Mouse (Mus musculus) MEL (cell line): ENCODE measurements around the gene Bdnf. TPM values are rescaled to one million over a fixed set of nuclear protein-coding genes. Genes with fewer than 3 reads are reported as not detected.

Experiments used
- DNase-seq: peaks from one replicate; pipeline ENCODE4 v3.0.0; 2011; ENCODE audit warnings: low read depth, low spot score
- H3K27ac ChIP-seq: 2 replicates; pipeline ENCODE4 v1.5.1; 2012; ENCODE audit warnings: low read depth, mild to moderate bottlenecking, control low read depth, low read length, moderate library complexity; ENCODE audit not compliant: control insufficient read depth
- H3K27me3 ChIP-seq, 2 experiments: fragments of 150-350 bp in 1 of 2; sonication (generic) in 1 of 2; 2 replicates each; pipeline ENCODE4 v1.6.1; 2012; ENCODE audit warnings: low read length in 2 of 2, mild to moderate bottlenecking in 2 of 2, improper control_type of control experiment in 1 of 2, moderate library complexity in 1 of 2; ENCODE audit not compliant: insufficient read depth in 2 of 2, control insufficient read depth in 1 of 2
- H3K36me3 ChIP-seq, 2 experiments: 2 replicates each; pipeline ENCODE4 v1.6.1; 2012 to 2014; ENCODE audit warnings: low read length in 2 of 2, improper control_type of control experiment in 1 of 2, inconsistent platforms in 1 of 2, mild to moderate bottlenecking in 1 of 2; ENCODE audit not compliant: insufficient read depth in 2 of 2, control insufficient read depth in 1 of 2
- H3K4me1 ChIP-seq, 2 experiments: fragments of 150-350 bp in 1 of 2; sonication (generic) in 1 of 2; 2 replicates each; pipeline ENCODE4 v1.6.1; 2012; ENCODE audit warnings: low read length in 2 of 2, improper control_type of control experiment in 1 of 2, mild to moderate bottlenecking in 1 of 2; ENCODE audit not compliant: insufficient read depth in 2 of 2, control insufficient read depth in 1 of 2
- H3K4me3 ChIP-seq, 2 experiments: fragments of 150-350 bp in 1 of 2; sonication (generic) in 1 of 2; 2 replicates each; pipeline ENCODE4 v1.5.1; 2012; ENCODE audit warnings: low read depth in 2 of 2, low read length in 2 of 2, mild to moderate bottlenecking in 2 of 2, moderate library complexity in 2 of 2, control low read depth in 1 of 2, improper control_type of control experiment in 1 of 2; ENCODE audit not compliant: control insufficient read depth in 1 of 2, insufficient read depth in 1 of 2
- H3K79me2 ChIP-seq: 2 replicates; pipeline ENCODE4 v1.6.1; 2012; ENCODE audit warnings: mild to moderate bottlenecking, low read length, moderate library complexity; ENCODE audit not compliant: control insufficient read depth, poor library complexity, insufficient read depth
- H3K9ac ChIP-seq: 2 replicates; pipeline ENCODE4 v1.6.1; 2012; ENCODE audit warnings: low read depth, mild to moderate bottlenecking, control low read depth, low read length, moderate library complexity; ENCODE audit not compliant: control insufficient read depth, poor library complexity, severe bottlenecking
- H3K9me3 ChIP-seq: fragments of 150-350 bp; sonication (generic); replicated peaks from 2 replicates; pipeline ENCODE4 v1.6.1; 2012; ENCODE audit warnings: mild to moderate bottlenecking, low read length, improper control_type of control experiment, moderate library complexity; ENCODE audit not compliant: insufficient read depth
- CHD1 ChIP-seq: IDR thresholded peaks from 2 replicates; pipeline ENCODE4 v1.6.1; 2012; ENCODE audit warnings: low read depth, mild to moderate bottlenecking, inconsistent platforms, low read length, improper control_type of control experiment
- CHD2 ChIP-seq: IDR thresholded peaks from 2 replicates; pipeline ENCODE4 v1.6.1; 2011; ENCODE audit warnings: low read length, improper control_type of control experiment
- CTCF ChIP-seq, 3 experiments: IDR thresholded peaks in 2 of 3; conservative IDR thresholded peaks in 1 of 3; 2 replicates each; pipeline ENCODE4 v1.5.1; 2011 to 2012; ENCODE audit warnings: low read length in 3 of 3, low read depth in 2 of 3, mild to moderate bottlenecking in 2 of 3, improper control_type of control experiment in 1 of 3, inconsistent platforms in 1 of 3, mixed read lengths in 1 of 3, moderate library complexity in 1 of 3; ENCODE audit not compliant: control insufficient read depth in 1 of 3, insufficient read depth in 1 of 3, poor library complexity in 1 of 3, severe bottlenecking in 1 of 3
- E2F4 ChIP-seq: IDR thresholded peaks from 2 replicates; pipeline ENCODE4 v1.6.1; 2011; ENCODE audit warnings: low read depth, low read length, improper control_type of control experiment, borderline replicate concordance
- ELF1 ChIP-seq: IDR thresholded peaks from 2 replicates; pipeline ENCODE4 v1.6.1; 2014; ENCODE audit warnings: low read depth, mild to moderate bottlenecking, inconsistent platforms, low read length, improper control_type of control experiment, moderate library complexity
- EP300 ChIP-seq, 2 experiments: IDR thresholded peaks; 2 replicates each; pipeline ENCODE4 v1.6.1; 2011; ENCODE audit warnings: improper control_type of control experiment in 2 of 2, low read length in 2 of 2, low read depth in 1 of 2, mild to moderate bottlenecking in 1 of 2
- GABPA ChIP-seq: IDR thresholded peaks from 2 replicates; pipeline ENCODE4 v1.6.1; 2012; ENCODE audit warnings: low read depth, mild to moderate bottlenecking, inconsistent platforms, low read length, improper control_type of control experiment, moderate library complexity
- HCFC1 ChIP-seq: IDR thresholded peaks from 2 replicates; pipeline ENCODE4 v1.6.1; 2012; ENCODE audit warnings: low read depth, mild to moderate bottlenecking, inconsistent platforms, low read length, improper control_type of control experiment, moderate library complexity
- KAT2A ChIP-seq: conservative IDR thresholded peaks from 2 replicates; pipeline ENCODE4 v1.6.1; 2012; ENCODE audit warnings: low read depth, low read length, improper control_type of control experiment, inconsistent platforms
- MXI1 ChIP-seq: IDR thresholded peaks from 2 replicates; pipeline ENCODE4 v1.6.1; 2011; ENCODE audit warnings: mild to moderate bottlenecking, low read depth, low read length, improper control_type of control experiment
- NELFE ChIP-seq: IDR thresholded peaks from 2 replicates; pipeline ENCODE4 v1.6.1; 2011; ENCODE audit warnings: low read depth, low read length, improper control_type of control experiment
- POLR2A ChIP-seq, 2 experiments: IDR thresholded peaks; 2 replicates each; pipeline ENCODE4 v1.6.1; 2011 to 2012; ENCODE audit warnings: low read length in 2 of 2, mild to moderate bottlenecking in 2 of 2, control low read depth in 1 of 2, improper control_type of control experiment in 1 of 2, low read depth in 1 of 2, moderate library complexity in 1 of 2; ENCODE audit not compliant: control insufficient read depth in 1 of 2, insufficient read depth in 1 of 2, poor library complexity in 1 of 2
- RAD21 ChIP-seq: IDR thresholded peaks from 2 replicates; pipeline ENCODE4 v1.6.1; 2011; ENCODE audit warnings: mild to moderate bottlenecking, low read depth, low read length, improper control_type of control experiment
- SIN3A ChIP-seq: IDR thresholded peaks from 2 replicates; pipeline ENCODE4 v1.6.1; 2012; ENCODE audit warnings: low read length, improper control_type of control experiment, inconsistent platforms
- SMC3 ChIP-seq: IDR thresholded peaks from 2 replicates; pipeline ENCODE4 v1.6.1; 2011; ENCODE audit warnings: low read depth, low read length, improper control_type of control experiment
- TCF12 ChIP-seq: IDR thresholded peaks from 2 replicates; pipeline ENCODE4 v1.6.1; 2014; ENCODE audit warnings: low read depth, mild to moderate bottlenecking, inconsistent platforms, low read length, improper control_type of control experiment, moderate library complexity
- UBTF ChIP-seq: IDR thresholded peaks from 2 replicates; pipeline ENCODE4 v1.6.1; 2012; ENCODE audit warnings: low read depth, mild to moderate bottlenecking, inconsistent platforms, low read length, improper control_type of control experiment, moderate library complexity, borderline replicate concordance; ENCODE audit not compliant: insufficient read depth
- USF1 ChIP-seq: IDR thresholded peaks from 2 replicates; pipeline ENCODE4 v1.6.1; 2014; ENCODE audit warnings: low read depth, mild to moderate bottlenecking, inconsistent platforms, low read length, improper control_type of control experiment, moderate library complexity
- ZKSCAN1 ChIP-seq: IDR thresholded peaks from 2 replicates; pipeline ENCODE4 v1.6.1; 2012; ENCODE audit warnings: low read depth, mild to moderate bottlenecking, inconsistent platforms, low read length, improper control_type of control experiment, moderate library complexity
- ZMIZ1 ChIP-seq: IDR thresholded peaks from 2 replicates; pipeline ENCODE4 v1.6.1; 2012; ENCODE audit warnings: low read depth, mild to moderate bottlenecking, inconsistent platforms, low read length, improper control_type of control experiment, moderate library complexity
- ZNF384 ChIP-seq: IDR thresholded peaks from 2 replicates; pipeline ENCODE4 v1.6.1; 2012; ENCODE audit warnings: low read depth, mild to moderate bottlenecking, inconsistent platforms, low read length, improper control_type of control experiment
- polyA plus RNA-seq, 2 experiments: library from polyadenylated mRNA; stranded (reverse) in 1 of 2; unstranded in 1 of 2; fragments of >175 nt in 1 of 2; fragments of >200 nt in 1 of 2; gene quantifications; 2 replicates each; pipeline versions ENCODE4 v1.2.1 to v1.2.4; 2012; ENCODE audit warnings: low replicate concordance in 2 of 2, low read depth in 1 of 2; ENCODE audit not compliant: insufficient read length in 2 of 2, insufficient read depth in 1 of 2, missing spikeins in 1 of 2
- total RNA-seq: library from RNA; depleted of rRNA; stranded (reverse); fragments of 300-350 nt; gene quantifications from 2 replicates; pipeline ENCODE4 v1.2.3, GENCODE M21; 2012

Bdnf gene
- total and polyA plus RNA-seq, 3 experiments: not detected

DNA sequence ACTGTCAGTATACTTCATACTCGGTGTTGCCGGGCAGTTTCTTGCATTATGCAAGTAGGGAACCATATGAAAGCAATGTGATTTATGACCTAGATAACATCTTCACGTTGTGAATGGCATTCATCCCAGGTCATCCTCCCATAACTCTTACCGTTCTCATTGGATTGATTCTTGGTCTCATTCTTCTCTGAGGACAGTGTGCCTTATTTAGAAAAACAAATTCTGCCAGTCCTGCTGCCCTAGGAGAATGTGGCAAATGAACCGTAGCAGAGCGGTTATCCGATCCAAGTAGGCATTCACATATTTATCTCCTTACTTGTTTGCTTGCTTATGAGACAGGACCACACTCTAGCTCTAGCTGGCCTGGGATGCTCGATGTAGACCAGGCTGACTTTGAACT lies 32.0 kb downstream of the Bdnf start:
- DNase-seq: no peak
- Histone ChIP-seq H3K4me1 (no peaks in the 10 kb centered on the region), H3K27ac (no peak overlapping the region), H3K9ac (no peak overlapping the region), H3K4me3 (no peak overlapping the region), H3K9me3 (no peaks in the 10 kb centered on the region), H3K27me3 (no peaks in the 10 kb centered on the region), H3K36me3 (no peaks in the 10 kb centered on the region), H3K79me2 (no peaks in the 10 kb centered on the region)
- TF ChIP-seq KAT2A (no peak), RAD21 (no peak), MXI1 (no peak), SIN3A (no peak), ZMIZ1 (no peak), UBTF (no peak), USF1 (no peak), ZKSCAN1 (no peak), ELF1 (no peak)

DNA sequence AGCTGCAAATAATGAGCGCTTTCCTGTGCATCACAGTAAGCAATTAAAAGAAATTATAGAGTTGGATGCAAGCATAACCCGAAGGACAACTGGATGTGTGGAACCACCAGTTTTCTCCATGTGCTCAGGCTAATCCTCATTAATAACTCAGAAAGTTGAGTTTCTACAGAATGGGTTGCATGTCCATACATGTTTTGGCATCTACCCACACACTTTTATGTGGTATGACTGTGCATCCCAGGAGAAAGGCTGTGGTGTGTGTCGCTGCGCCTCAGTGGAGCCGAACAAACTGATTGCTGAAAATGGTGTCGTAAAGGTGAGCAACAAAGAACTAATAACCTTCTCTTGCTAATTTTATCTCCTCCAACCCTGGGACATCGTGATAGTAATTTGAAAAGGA lies 34.8 kb downstream of the Bdnf start:
- Histone ChIP-seq H3K4me3 (no peak overlapping the region), H3K27ac (no peak overlapping the region), H3K9me3 (no peaks in the 10 kb centered on the region), H3K4me1 (no peaks in the 10 kb centered on the region), H3K9ac (no peak overlapping the region), H3K27me3 (no peaks in the 10 kb centered on the region), H3K79me2 (no peaks in the 10 kb centered on the region), H3K36me3 (no peaks in the 10 kb centered on the region)
- TF ChIP-seq SMC3 (no peak), ZKSCAN1 (no peak), SIN3A (no peak), CHD2 (no peak), GABPA (no peak), CHD1 (no peak), E2F4 (no peak), HCFC1 (no peak), RAD21 (no peak), NELFE (no peak), TCF12 (no peak), ZNF384 (no peak), KAT2A (no peak), USF1 (no peak), POLR2A (IDR thresholded peaks at IDR 0.05; ENCODE audit: control insufficient read depth in 1 of 2, insufficient read depth in 1 of 2, low read depth in 1 of 2, low read length in 2 of 2, poor library complexity in 1 of 2) (no peak), CTCF (IDR thresholded peaks at IDR 0.05 in 2 of 3, conservative IDR thresholded peaks at IDR 0.05 in 1 of 3; ENCODE audit: control insufficient read depth in 1 of 3, insufficient read depth in 1 of 3, low read depth in 2 of 3, low read length in 3 of 3, poor library complexity in 1 of 3, severe bottlenecking in 1 of 3) (no peak), EP300 (IDR thresholded peaks at IDR 0.05; ENCODE audit: low read depth in 1 of 2, low read length in 2 of 2) (no peak)
- no peak for DNase-seq
